Mouse (Mus musculus) megakaryocyte, embryonic 14.5 days (primary cell): ENCODE data around the gene Ift43. TPM values are rescaled to one million over a fixed set of nuclear protein-coding genes. Genes with fewer than 3 reads are reported as not detected.
A peak's percentile ranks its signal among the peaks of the same experiment; 100 is the strongest.

ENCODE experiments used
- H3K27me3 ChIP-seq: replicated peaks from 2 replicates; pipeline ENCODE3; 2012; ENCODE audit warnings: inconsistent platforms
- H3K36me3 ChIP-seq: replicated peaks from 2 replicates; pipeline ENCODE3; 2012; ENCODE audit warnings: low read length, inconsistent platforms, mixed read lengths
- H3K4me1 ChIP-seq: 2 replicates; pipeline ENCODE4 v1.6.1; 2012; ENCODE audit warnings: inconsistent platforms
- H3K4me3 ChIP-seq: replicated peaks from 2 replicates; pipeline ENCODE3; 2012; ENCODE audit warnings: moderate library complexity, mild to moderate bottlenecking, inconsistent platforms
- H3K9me3 ChIP-seq: 2 replicates; pipeline ENCODE4 v1.6.1; 2012; ENCODE audit warnings: inconsistent platforms
- FLI1 ChIP-seq: IDR thresholded peaks from 2 replicates; pipeline ENCODE4 v1.6.1; 2012; ENCODE audit warnings: low read length, inconsistent platforms, mixed read lengths
- GATA1 ChIP-seq: IDR thresholded peaks from 3 replicates; pipeline ENCODE4 v1.6.1; 2012; ENCODE audit warnings: mixed read lengths, low read length, inconsistent platforms, borderline replicate concordance
- polyA plus RNA-seq: library from polyadenylated mRNA; stranded (reverse); fragments of >175 nt; gene quantifications from 2 replicates; pipeline ENCODE4 v1.2.3, GENCODE M21; 2012; ENCODE audit warnings: low replicate concordance; ENCODE audit not compliant: insufficient read depth

Gene Ift43
- polyA plus RNA-seq, 1 experiment: 4.1 TPM

DNA sequence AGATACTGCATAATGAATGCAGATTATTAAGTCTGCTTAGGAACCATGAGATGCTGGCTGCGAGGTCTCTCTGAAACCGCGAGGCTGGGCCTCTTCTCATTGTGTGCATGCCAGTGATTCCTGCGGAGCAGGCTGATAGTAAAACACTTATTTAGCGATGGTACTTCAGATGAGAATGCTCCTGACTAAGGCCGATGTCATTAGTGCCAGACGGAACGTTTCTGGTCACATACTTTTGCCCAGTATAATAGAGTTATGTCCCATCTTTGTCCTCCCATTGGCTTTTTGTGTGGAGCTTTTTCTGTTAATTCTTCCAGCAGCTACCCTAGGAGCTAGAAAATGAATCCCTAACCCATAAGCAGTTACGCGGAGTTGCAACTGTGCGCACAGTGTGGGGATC lies 15.4 kb downstream of the Ift43 start:
- Histone ChIP-seq H3K9me3 (no peaks in the 10 kb centered on the region), H3K4me3 (no peak overlapping the region), H3K27me3 (peaks cover 44% of the 10 kb centered on the region), H3K36me3 (no peaks in the 10 kb centered on the region), H3K4me1 (no peaks in the 10 kb centered on the region)
- no peak for TF ChIP-seq FLI1
- no peak for TF ChIP-seq GATA1

- H3K27me3 ChIP-seq: peaks cover 42% of the 10 kb centered on the region
- TF ChIP-seq FLI1 (no peak), GATA1 (no peak)
These were observed 18.4 kb downstream of the Ift43 start for GRCm38 (mm10) chr12:86100711-86101110.

GRCm38 (mm10) chr12:86102686-86103085 lies 20.3 kb downstream of the Ift43 start:
- Histone ChIP-seq H3K9me3 (no peaks in the 10 kb centered on the region), H3K36me3 (no peaks in the 10 kb centered on the region), H3K4me3 (no peak overlapping the region), H3K27me3 (peaks cover 50% of the 10 kb centered on the region), H3K4me1 (peaks cover 6% of the 10 kb centered on the region; the same call in 1 of the 2 replicates)
- TF ChIP-seq GATA1 (no peak), FLI1 (no peak)

More at GRCm38 (mm10) chr12:86100711-86101110, 18.4 kb downstream of the Ift43 start:
- Histone ChIP-seq H3K36me3 (no peaks in the 10 kb centered on the region), H3K4me1 (no peaks in the 10 kb centered on the region), H3K9me3 (no peaks in the 10 kb centered on the region), H3K4me3 (no peak overlapping the region)

DNA sequence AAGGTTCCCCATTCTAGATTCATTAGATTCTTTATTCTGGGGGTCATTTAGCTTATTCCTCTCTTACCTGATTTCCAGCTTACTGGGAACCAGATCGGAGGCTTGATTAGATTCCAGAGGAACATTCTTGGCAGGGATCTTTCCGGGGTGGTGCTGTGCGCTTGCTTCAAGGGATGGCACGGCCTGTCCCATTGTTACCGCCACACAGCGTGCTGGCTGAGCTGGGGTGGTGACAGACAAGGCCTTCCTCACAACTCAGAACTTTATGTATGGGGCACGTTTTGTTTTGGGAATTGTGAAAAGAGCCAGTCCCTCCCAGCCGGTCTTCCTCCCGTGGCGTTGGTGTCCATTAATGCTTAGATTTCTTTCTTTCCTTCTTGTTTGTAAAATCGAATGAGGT lies 21.1 kb downstream of the Ift43 start:
- Histone ChIP-seq H3K27me3 (peaks cover 48% of the 10 kb centered on the region), H3K36me3 (no peaks in the 10 kb centered on the region), H3K4me1 (peaks cover 6% of the 10 kb centered on the region; the same call in 1 of the 2 replicates), H3K9me3 (no peaks in the 10 kb centered on the region), H3K4me3 (no peak overlapping the region)
- no peak for TF ChIP-seq FLI1
- no peak for TF ChIP-seq GATA1

- Histone ChIP-seq H3K27me3 (peaks cover 47% of the 10 kb centered on the region), H3K4me1 (peaks cover 6% of the 10 kb centered on the region; the same call in 1 of the 2 replicates), H3K4me3 (no peak overlapping the region), H3K9me3 (no peaks in the 10 kb centered on the region), H3K36me3 (no peaks in the 10 kb centered on the region)
- no peak for TF ChIP-seq GATA1
- TF ChIP-seq FLI1: no peak
These were observed 21.5 kb downstream of the Ift43 start for GRCm38 (mm10) chr12:86103852-86104251.

GRCm38 (mm10) chr12:86104297-86104696 lies 22.0 kb downstream of the Ift43 start:
- Histone ChIP-seq H3K36me3 (no peaks in the 10 kb centered on the region), H3K4me1 (peaks cover 6% of the 10 kb centered on the region; the same call in 1 of the 2 replicates), H3K9me3 (no peaks in the 10 kb centered on the region), H3K27me3 (peaks cover 47% of the 10 kb centered on the region), H3K4me3 (no peak overlapping the region)
- TF ChIP-seq GATA1 (no peak), FLI1 (no peak)

DNA sequence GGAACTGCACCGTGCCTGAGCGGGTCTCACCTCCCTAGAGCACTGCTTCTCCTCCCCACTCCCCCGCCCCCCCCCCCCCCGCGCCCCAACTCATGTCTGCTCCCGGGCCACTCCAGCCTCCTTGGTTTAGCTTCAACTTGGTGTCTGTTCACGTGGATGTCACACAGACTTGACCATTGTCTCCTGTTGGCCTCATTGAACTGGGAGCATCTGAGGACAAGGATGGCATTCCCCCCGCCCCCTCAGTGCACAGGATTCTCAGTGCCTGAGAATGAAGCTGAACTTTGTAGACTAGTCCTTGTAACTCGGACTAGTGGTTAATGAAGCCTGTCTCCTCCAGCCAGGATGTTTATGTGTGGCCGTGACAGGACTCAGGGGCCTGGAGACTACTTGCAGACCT lies 23.2 kb downstream of the Ift43 start:
- H3K4me3 ChIP-seq: no peak overlapping the region

DNA sequence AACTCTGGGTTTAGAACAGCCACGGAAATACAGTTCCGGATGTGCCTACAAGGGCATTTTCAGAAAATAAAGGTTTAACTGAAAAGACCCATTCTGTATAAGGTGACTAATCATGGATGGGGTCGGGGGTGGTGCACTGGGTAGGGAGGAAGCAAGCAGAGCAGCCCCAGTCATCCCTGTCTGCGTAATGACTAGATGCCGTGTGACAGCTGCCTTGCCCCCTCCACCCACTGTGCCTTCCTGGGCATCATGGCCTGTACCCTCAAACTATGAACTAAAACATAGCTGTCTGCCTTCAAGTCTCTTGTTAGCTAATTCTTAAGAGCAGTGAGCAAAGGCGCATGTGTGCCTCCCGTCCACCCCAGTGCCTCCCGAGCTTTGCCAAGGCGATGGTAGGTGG lies 23.7 kb downstream of the Ift43 start:
- Histone ChIP-seq H3K36me3 (no peaks in the 10 kb centered on the region), H3K27me3 (peaks cover 38% of the 10 kb centered on the region), H3K9me3 (no peaks in the 10 kb centered on the region), H3K4me1 (peaks cover 6% of the 10 kb centered on the region; the same call in 1 of the 2 replicates), H3K4me3 (peak overlapping the region; percentile 51)
- TF ChIP-seq FLI1 (no peak), GATA1 (no peak)

More for the DNA sequence above, 23.2 kb downstream of the Ift43 start:
- peaks cover 6% of the 10 kb centered on the region; the same call in 1 of the 2 replicates for H3K4me1 ChIP-seq
- no peaks in the 10 kb centered on the region for H3K9me3 ChIP-seq
- H3K36me3 ChIP-seq: no peaks in the 10 kb centered on the region
- TF ChIP-seq FLI1: no peak
- no peak for TF ChIP-seq GATA1
- H3K27me3 ChIP-seq: peaks cover 42% of the 10 kb centered on the region

DNA sequence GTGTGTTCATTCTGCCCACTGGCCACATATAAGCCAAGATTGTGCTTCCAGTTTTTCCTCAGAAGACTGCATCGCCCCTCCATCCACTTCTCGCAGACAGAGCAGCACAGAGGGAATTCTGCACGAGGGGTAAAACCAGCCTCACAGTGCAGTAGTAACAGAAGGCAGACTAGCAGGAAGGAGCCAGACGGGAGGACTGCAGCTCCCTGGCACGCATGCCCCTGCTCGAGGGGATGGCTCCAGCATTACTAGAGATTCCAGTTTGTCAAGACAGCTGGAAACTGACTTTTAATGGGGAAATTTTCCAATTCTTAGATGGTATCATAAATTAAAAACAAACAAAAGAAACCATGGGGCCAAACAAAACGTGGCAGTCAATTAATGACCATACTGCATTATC lies 25.3 kb downstream of the Ift43 start:
- Histone ChIP-seq H3K27me3 (peaks cover 43% of the 10 kb centered on the region), H3K4me1 (peaks cover 6% of the 10 kb centered on the region; the same call in 1 of the 2 replicates), H3K4me3 (no peak overlapping the region), H3K36me3 (no peaks in the 10 kb centered on the region), H3K9me3 (no peaks in the 10 kb centered on the region)
- no peak for TF ChIP-seq GATA1
- no peak for TF ChIP-seq FLI1

DNA sequence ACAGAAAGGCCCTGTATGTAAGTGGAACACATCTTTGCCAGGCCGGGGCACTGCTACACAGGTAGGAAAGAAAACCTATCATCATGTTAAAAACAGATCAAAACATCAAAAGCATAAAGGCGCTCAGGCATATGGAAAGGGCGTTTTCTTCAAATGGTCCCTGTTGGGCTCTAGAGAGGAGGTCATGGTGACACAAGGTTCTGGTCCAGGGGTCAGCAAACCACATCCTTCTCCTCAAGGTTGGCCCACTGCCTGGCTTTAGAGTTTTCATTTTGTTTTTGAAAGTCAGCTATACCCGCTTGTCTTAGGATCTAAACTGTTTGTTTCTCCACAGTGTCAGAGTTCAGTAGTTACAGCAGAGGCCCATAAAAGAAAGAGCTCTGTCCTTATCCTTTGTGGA lies 27.2 kb downstream of the Ift43 start:
- TF ChIP-seq FLI1 (no peak), GATA1 (no peak)
- Histone ChIP-seq H3K4me3 (no peak overlapping the region), H3K27me3 (peaks cover 40% of the 10 kb centered on the region), H3K9me3 (no peaks in the 10 kb centered on the region), H3K36me3 (no peaks in the 10 kb centered on the region), H3K4me1 (peaks cover 6% of the 10 kb centered on the region; the same call in 1 of the 2 replicates)

DNA sequence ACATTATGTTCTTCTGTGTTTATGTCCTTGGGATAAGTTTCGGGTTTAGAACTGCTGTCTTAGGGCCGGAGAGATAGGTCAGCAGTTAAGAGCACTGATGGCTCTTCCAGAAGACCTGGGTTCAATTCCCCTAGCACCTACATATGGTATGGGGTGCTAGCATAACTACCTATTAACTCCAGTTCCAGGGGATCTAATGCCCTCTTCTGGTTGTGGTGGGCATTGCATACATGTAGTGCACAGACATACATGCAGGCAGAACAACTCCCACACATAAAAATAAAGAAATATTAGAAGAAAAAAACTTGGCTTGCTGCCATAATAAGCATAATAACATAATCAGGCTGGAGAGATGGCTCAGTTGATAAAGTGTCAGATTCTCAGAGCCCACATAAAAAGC lies 28.3 kb downstream of the Ift43 start:
- H3K4me3 ChIP-seq: no peak overlapping the region
- peaks cover 6% of the 10 kb centered on the region; the same call in 1 of the 2 replicates for H3K4me1 ChIP-seq
- H3K9me3 ChIP-seq: no peaks in the 10 kb centered on the region
- TF ChIP-seq GATA1 (no peak), FLI1 (no peak)
- no peaks in the 10 kb centered on the region for H3K36me3 ChIP-seq
- peaks cover 37% of the 10 kb centered on the region for H3K27me3 ChIP-seq
